Mouse (Mus musculus): ENCODE measurements at regions not wholly inside any gene's neighbourhood (a gene's known extent, or its start where the extent isn't known, plus 50 kb on each side); places are given as distances from the start of the nearest gene placed in this dataset.

GRCm38 (mm10) chr4:67589976-67590727, 762.8 kb downstream of the Tlr4 start:
- no peak for TF ChIP-seq CTCF (IDR thresholded peaks at IDR 0.05; ENCODE audit: low read depth, low read length)
- TF ChIP-seq GATA1 (IDR thresholded peaks at IDR 0.05; ENCODE audit: borderline replicate concordance, low read length) = no peak
- TF ChIP-seq GATA2 (IDR thresholded peaks at IDR 0.05; ENCODE audit: borderline replicate concordance, low read depth, low read length) = no peak
- no peak for TF ChIP-seq TAL1 (conservative IDR thresholded peaks at IDR 0.05; ENCODE audit: low read depth, low read length)
- no peak for TF ChIP-seq POLR2AphosphoS5 (IDR thresholded peaks at IDR 0.05; ENCODE audit: insufficient replicate concordance, low read depth, low read length)
